Mouse (Mus musculus) forebrain, embryonic 15.5 days (tissue): ENCODE results near the gene Rpn2. TPM values are rescaled to one million over a fixed set of nuclear protein-coding genes. Genes with fewer than 3 reads are reported as not detected.

Experiments used
- ATAC-seq: fragments of 200-750 bp; cut with Nextera tagmentation; replicated peaks from 2 replicates; pipeline ENCODE4 v1.8.0; 2017; ENCODE audit warnings: mild to moderate bottlenecking, moderate TSS enrichment, moderate library complexity
- H3K27ac ChIP-seq: fragments of 300-500 bp; sonication (generic); replicated peaks from 2 replicates; pipeline ENCODE4 v1.5.1; 2015; ENCODE audit warnings: mild to moderate bottlenecking, inconsistent platforms
- H3K27me3 ChIP-seq: fragments of 300-500 bp; sonication (generic); 2 replicates; pipeline ENCODE4 v1.6.1; 2015; ENCODE audit warnings: inconsistent platforms
- H3K36me3 ChIP-seq: fragments of 300-500 bp; sonication (generic); 2 replicates; pipeline ENCODE4 v1.6.1; 2015; ENCODE audit warnings: mild to moderate bottlenecking, inconsistent platforms
- H3K4me1 ChIP-seq: fragments of 300-500 bp; sonication (generic); 2 replicates; pipeline ENCODE4 v1.6.1; 2015; ENCODE audit warnings: inconsistent platforms
- H3K4me2 ChIP-seq: fragments of 300-500 bp; sonication (generic); replicated peaks from 2 replicates; pipeline ENCODE4 v1.6.1; 2015; ENCODE audit warnings: mild to moderate bottlenecking, inconsistent platforms
- H3K4me3 ChIP-seq: fragments of 300-500 bp; sonication (generic); 2 replicates; pipeline ENCODE4 v1.5.1; 2015; ENCODE audit warnings: mild to moderate bottlenecking, inconsistent platforms
- H3K9ac ChIP-seq: fragments of 300-500 bp; sonication (generic); replicated peaks from 2 replicates; pipeline ENCODE4 v1.6.1; 2015; ENCODE audit warnings: mild to moderate bottlenecking, inconsistent platforms
- H3K9me3 ChIP-seq: fragments of 300-500 bp; sonication (generic); 2 replicates; pipeline ENCODE4 v1.6.1; 2016; ENCODE audit warnings: inconsistent platforms
- WGBS: fragments of 180-500 bp; shearing (Covaris S2); methylation state at CpG from one replicate; pipeline ENCODE4 v1.1.7; 2015; ENCODE audit warnings: mixed read lengths; 5-methylcytosine and 5-hydroxymethylcytosine counted together
- polyA plus RNA-seq: library from polyadenylated mRNA; unstranded; fragments of >200 nt; fragmentation: Nextera tagmentation; extraction: Ambion mirVana; gene quantifications from 2 replicates; pipeline ENCODE4 v1.2.1, GENCODE M21; 2015

The Rpn2 gene
- polyA plus RNA-seq, 1 experiment from 2014 or later: 187 TPM

DNA sequence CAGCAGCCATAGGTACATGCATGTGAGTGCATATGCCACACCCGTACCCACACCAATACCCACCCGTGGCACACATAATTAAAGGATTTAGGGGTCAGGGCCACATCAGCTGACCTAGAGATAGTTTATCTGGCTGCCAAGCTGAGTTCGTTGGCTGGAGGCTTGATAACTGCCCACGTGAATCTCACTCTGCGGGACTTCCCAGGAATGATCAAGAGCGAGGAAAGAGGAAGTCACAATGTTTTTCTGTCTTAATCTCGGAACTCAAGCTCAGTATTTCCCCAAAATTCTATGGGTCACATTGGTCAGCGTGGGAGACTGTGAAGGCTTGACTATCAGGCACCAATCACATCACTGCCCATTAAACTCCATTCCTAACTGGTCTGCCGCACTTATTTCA lies 87.9 kb downstream of the Rpn2 start:
- H3K27ac ChIP-seq: no peak overlapping the region
- no peaks in the 10 kb centered on the region for H3K36me3 ChIP-seq
- peak overlapping the region; percentile 94; the same call in 1 of the 2 replicates for H3K4me3 ChIP-seq
- H3K9ac ChIP-seq: no peak overlapping the region
- no peak for ATAC-seq
- no peaks in the 10 kb centered on the region for H3K9me3 ChIP-seq
- peak overlapping the region; percentile 86; the same call in 1 of the 2 replicates for H3K4me2 ChIP-seq
- no peaks in the 10 kb centered on the region for H3K27me3 ChIP-seq
- WGBS: 85% methylated on average over 9 of the region's 9 CpGs
- H3K4me1 ChIP-seq: peaks cover 22% of the 10 kb centered on the region

DNA sequence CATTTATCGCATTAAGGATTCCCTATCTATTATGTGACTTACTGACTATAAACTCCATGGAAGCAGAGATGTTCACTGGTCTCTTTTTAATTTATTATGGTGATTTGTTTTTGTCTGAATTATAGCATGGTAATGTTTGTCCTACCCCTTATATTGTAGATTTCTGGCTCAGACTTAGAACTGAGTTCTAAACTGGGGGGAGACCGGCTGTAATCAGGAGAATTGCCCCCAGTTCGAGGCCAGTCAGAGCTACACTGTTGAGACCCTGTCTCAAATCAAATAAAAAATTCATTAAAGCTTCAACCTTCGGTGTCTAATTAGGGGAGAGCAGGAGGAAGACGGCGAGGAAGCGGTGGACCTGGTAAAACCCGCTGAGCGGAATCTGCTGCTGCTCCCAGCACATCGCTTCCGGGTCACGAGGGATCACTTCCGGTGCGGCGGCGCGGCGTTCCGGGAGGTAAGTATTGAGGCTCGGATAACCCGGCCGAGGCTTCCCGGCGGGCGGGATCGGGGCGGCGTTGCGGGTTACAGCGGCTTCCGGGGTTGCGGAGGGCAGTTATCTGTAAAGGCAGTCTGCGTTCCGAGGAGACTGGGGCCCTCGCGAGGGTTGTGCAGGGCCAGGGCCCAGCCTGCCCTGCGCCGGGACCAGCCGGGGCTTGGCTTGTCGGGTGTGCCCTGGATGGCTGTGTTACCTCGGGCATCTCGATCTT lies 88.5 kb downstream of the Rpn2 start, which contains the start of gene Manbal:
Gene Manbal (plus strand): TSS at position 411 of the 710 bp plus-strand sequence.
- Histone ChIP-seq H3K27ac (peak within 1 kb of the TSS; percentile 89), H3K9me3 (no peaks in the 10 kb centered on the region), H3K9ac (peak within 1 kb of the TSS; percentile 97), H3K4me1 (peaks cover 22% of the 10 kb centered on the region), H3K4me2 (peak within 1 kb of the TSS; percentile 86), H3K4me3 (peak within 1 kb of the TSS; percentile 94), H3K27me3 (no peaks in the 10 kb centered on the region), H3K36me3 (no peaks in the 10 kb centered on the region)
- WGBS: 4% methylated on average over 42 of the region's 42 CpGs
- ATAC-seq: peak; percentile 93

DNA sequence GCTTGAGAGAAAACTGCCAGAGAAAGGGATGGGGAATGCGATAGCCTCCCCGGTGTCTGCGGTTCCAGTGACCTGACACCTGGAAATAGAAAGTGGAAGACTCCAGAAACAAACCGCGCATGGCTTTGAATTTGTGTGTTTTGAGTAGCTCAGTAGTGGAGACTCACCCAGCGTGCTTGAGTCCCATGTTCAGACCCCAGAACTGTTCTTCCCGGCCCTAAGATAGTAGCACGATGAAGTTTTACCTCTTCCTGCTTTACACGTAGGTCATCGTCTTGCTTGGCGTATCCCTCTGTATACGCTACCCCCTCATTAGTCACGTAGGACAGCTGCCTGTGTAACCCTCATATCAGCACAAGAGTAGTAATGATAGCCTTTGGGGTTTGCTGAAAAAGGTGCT lies 89.2 kb downstream of the Rpn2 start:
- Histone ChIP-seq H3K9me3 (no peaks in the 10 kb centered on the region), H3K4me3 (peak overlapping the region; percentile 94), H3K4me1 (peaks cover 22% of the 10 kb centered on the region), H3K27me3 (no peaks in the 10 kb centered on the region), H3K9ac (peak overlapping the region; percentile 97), H3K36me3 (no peaks in the 10 kb centered on the region), H3K27ac (peak overlapping the region; percentile 89), H3K4me2 (peak overlapping the region; percentile 86)
- 6% methylated on average over 13 of the region's 13 CpGs for WGBS
- peak; percentile 27 for ATAC-seq

DNA sequence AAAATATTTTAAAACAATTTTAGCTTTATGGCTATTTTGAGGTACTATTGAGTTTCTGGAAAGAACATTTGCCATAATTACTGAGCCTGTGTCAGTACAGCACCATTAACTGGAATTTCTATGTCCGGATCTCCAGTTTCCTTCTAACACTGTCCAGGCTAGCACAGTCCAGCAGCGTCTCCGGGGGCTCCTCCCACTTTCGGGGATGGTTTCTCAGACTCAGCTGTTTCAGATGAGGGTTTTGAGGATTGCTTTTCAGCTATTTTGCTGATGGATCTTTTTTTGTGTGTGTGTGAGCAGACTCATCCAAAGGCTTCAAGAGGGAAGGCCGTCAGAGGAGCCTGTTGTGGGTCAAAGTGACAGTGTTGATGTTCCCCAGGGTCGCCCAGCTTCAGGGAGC lies 92.9 kb downstream of the Rpn2 start:
- ATAC-seq: no peak
- no peaks in the 10 kb centered on the region for H3K9me3 ChIP-seq
- no peak overlapping the region for H3K9ac ChIP-seq
- peaks cover 40% of the 10 kb centered on the region for H3K4me1 ChIP-seq
- no peaks in the 10 kb centered on the region for H3K27me3 ChIP-seq
- H3K4me3 ChIP-seq: no peak overlapping the region
- no peak overlapping the region for H3K4me2 ChIP-seq
- H3K36me3 ChIP-seq: no peaks in the 10 kb centered on the region
- no peak overlapping the region for H3K27ac ChIP-seq
- 86% methylated on average over 6 of the region's 6 CpGs for WGBS

- Histone ChIP-seq H3K27ac (no peak overlapping the region), H3K9me3 (no peaks in the 10 kb centered on the region), H3K27me3 (no peaks in the 10 kb centered on the region), H3K36me3 (no peaks in the 10 kb centered on the region), H3K4me3 (no peak overlapping the region), H3K4me1 (peaks cover 24% of the 10 kb centered on the region), H3K4me2 (no peak overlapping the region), H3K9ac (no peak overlapping the region)
- no peak for ATAC-seq
- 85% methylated on average over 3 of the region's 3 CpGs for WGBS
Observed at GRCm38 (mm10) chr2:157373681-157374080, 94.9 kb downstream of the Rpn2 start.

DNA sequence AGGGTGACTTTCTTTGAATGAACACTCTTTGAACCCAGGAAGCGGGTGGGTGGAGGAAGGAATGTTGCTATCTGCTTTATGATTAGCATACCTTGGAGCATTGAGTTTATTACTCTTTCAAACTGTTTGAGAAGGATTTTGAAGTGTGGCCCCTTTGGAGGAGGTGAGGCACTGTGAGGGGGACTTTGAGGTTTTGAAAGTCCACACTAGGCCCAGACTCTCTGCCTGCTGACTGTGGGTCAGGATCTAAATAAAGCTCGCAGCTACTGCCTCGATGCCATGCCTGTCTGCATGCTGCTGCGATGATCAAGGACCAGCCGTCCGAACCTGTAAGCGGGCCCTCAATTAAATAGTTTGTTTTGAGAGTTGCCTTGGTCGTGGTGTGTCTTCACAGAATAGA lies 96.2 kb downstream of the Rpn2 start:
- no peak for ATAC-seq

More for the DNA sequence above, 96.2 kb downstream of the Rpn2 start:
- Histone ChIP-seq H3K4me1 (peaks cover 19% of the 10 kb centered on the region), H3K4me3 (no peak overlapping the region), H3K4me2 (no peak overlapping the region), H3K9ac (no peak overlapping the region), H3K9me3 (no peaks in the 10 kb centered on the region), H3K36me3 (peaks cover 4% of the 10 kb centered on the region; the same call in 1 of the 2 replicates), H3K27ac (no peak overlapping the region), H3K27me3 (no peaks in the 10 kb centered on the region)
- WGBS: 60% methylated on average over 8 of the region's 8 CpGs

Other genes with a start within 250 kb of the Rpn2 start
- gene Soga1, start 199.8 kb upstream of the Rpn2 start, polyA plus RNA-seq: 5.7 and 8.2 TPM in 2 replicates
- not detected in 2 replicates for gene Tldc2, start 192.0 kb upstream of the Rpn2 start, polyA plus RNA-seq
- 12.3 and 12.6 TPM in 2 replicates for gene Samhd1, start 143.8 kb upstream of the Rpn2 start, polyA plus RNA-seq
- gene Rbl1, start 74.5 kb upstream of the Rpn2 start, polyA plus RNA-seq: 12.0 and 14.0 TPM in 2 replicates
- 0.52 and 0.53 TPM in 2 replicates for gene Mroh8, start 532 bp downstream of the Rpn2 start, polyA plus RNA-seq
- gene Ghrh, start 68.5 kb downstream of the Rpn2 start, polyA plus RNA-seq: 1.5 and 2.0 TPM in 2 replicates
- 105 TPM in 2 replicates for gene Manbal, start 88.6 kb downstream of the Rpn2 start, polyA plus RNA-seq
- 35.6 and 37.9 TPM in 2 replicates for gene Src, start 139.4 kb downstream of the Rpn2 start, polyA plus RNA-seq